Mouse (Mus musculus) left cerebral cortex, adult 8-10 months (tissue): Measurements from ENCODE around the gene Prkag2. TPM values are rescaled to one million over a fixed set of nuclear protein-coding genes. Genes with fewer than 3 reads are reported as not detected.
A peak's percentile ranks its signal among the peaks of the same experiment; 100 is the strongest.
"Not testable (repeated sequence)": the region's sequence is repeated elsewhere in the genome, so short reads cannot be mapped to it uniquely, and the experiment has no call there.

Experiments
- DNase-seq, 2 experiments: peaks; one replicate each; pipeline ENCODE4 v3.0.0; 2022; ENCODE audit warnings: low spot score in 2 of 2
- total RNA-seq, 4 experiments: library from RNA; stranded (reverse); gene quantifications; 2 replicates each; pipeline ENCODE4 v1.2.4; 2022

Gene Prkag2
- total RNA-seq, 4 experiments from 2014 or later: 108 to 122 (median 112) TPM

GRCm38 (mm10) chr5:24877836-24878624 is 222.4 kb downstream of the Prkag2 start:
- DNase-seq: no peak

GRCm38 (mm10) chr5:24876653-24877052 is 223.8 kb downstream of the Prkag2 start:
- no peak for DNase-seq

GRCm38 (mm10) chr5:24874111-24874510 is 226.3 kb downstream of the Prkag2 start:
- DNase-seq: no peak

GRCm38 (mm10) chr5:24873221-24873620 is 227.2 kb downstream of the Prkag2 start:
- no peak for DNase-seq

DNA sequence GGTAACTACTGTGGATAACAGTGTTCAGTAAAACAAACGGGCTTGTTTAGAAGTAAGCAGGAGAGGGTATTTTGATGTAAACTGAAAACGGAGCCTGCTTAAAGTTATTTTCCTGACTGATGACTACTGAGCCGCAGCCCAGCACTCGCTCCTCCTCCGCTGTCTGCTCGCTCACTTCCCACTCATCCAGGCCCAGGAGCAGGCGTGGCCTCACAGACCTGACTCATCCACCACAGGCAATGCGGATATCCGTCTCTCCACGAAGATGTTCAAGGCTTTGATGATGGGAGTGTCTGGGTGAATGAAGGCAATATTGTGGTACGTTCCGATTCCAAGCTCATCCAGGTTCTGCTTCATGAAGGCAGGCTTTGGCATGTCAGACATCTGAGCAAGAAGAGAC is 229.2 kb downstream of the Prkag2 start:
- DNase-seq: peak in 1 of 2 experiments; percentile 68

GRCm38 (mm10) chr5:24869796-24870289 is 230.6 kb downstream of the Prkag2 start:
- no peak for DNase-seq

DNA sequence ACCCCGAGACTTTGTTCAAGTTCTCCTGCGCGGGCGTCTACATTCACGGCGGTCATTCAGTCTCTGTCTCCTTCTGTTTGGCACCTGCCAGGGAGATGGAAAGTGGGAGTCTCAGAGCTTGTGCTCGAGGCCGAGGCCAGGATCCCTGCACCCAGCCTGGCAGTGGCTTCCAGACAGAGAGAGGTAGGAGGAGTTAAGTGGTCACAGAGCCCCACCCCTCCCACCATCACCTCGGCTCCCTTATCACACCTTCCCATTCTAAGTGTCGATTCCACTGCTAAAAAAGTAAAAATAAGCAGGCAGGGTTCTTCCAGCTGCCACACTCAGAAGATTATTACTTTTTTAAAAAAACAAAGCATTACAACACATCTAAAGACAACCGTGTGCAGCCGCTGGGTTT is 236.6 kb downstream of the Prkag2 start:
- DNase-seq: no peak

- no peak for DNase-seq
These were observed 239.0 kb downstream of the Prkag2 start for GRCm38 (mm10) chr5:24861449-24861930.

- DNase-seq: peak; percentile 44 to 84
These were observed 239.6 kb downstream of the Prkag2 start for GRCm38 (mm10) chr5:24860635-24861448.

DNA sequence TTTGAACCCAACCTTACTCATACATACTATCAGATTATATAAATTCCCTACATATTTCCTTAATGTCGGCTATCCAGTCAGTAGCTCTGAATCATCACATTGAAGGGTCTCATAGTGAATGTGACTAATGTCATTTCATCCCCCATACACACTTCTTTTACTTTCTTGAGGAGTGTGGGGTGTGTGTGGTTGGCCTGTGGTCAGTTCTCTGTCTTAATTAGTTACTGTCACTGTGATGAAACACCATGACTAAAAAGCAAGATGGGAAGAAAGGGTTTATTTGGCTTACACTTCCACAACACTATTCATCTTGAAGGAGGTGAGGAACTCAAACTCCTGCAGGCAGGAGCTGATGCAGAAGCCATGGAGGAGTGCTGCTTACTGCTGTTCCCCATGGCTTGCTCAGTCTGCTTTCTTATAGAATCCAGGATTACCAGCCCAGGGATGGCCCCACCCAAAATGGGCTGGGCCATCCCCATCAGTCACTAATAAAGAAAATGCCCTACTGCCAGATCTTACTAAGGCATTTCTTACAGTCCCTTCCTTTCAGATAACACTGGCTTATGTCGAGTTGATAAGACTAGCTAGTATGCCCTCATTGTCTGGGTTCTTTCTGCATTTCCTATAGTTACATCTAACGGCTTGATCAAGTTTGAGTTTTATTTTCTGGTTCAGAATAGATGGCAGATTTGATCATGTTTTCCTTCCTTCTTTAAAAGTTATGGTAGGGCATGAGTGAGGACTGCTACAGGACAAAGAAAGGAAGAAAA is 240.5 kb downstream of the Prkag2 start:
- DNase-seq: no peak

DNA sequence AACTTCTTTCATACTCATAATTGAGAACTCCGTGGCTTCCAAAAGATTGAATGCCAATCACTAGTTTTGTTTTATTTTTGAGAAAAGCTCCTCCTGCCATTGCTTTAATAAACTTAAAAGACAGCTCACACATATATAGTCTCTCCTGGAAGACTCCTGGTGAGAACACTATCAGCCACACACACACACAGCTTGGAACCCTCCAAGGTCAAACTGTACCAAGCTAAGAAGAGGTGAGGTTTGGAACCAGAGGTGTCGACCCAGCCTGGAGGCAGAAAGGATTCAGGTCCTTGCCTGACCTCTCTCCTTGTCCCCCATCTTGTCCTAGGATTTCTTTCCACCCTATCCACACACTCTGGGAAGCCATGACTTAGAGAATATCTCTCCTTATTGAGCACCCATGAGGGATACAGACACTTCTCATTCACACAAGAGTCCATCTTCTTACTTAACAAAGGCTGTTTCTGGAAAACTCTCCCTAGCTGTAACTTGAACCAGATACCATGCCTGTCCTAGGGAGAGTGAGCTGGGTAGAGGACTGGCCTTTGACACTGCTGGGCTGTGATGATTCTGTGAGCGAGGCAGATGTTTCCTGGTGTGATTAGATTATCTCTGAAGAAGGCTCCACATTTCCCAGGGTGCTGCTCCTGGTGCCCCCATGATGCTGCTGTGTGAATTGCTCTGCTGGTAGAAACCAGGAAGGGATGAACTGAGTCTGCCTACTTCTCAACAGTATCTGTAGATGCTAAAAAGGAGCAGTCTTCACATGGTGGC is 245.4 kb downstream of the Prkag2 start:
- DNase-seq: no peak

DNA sequence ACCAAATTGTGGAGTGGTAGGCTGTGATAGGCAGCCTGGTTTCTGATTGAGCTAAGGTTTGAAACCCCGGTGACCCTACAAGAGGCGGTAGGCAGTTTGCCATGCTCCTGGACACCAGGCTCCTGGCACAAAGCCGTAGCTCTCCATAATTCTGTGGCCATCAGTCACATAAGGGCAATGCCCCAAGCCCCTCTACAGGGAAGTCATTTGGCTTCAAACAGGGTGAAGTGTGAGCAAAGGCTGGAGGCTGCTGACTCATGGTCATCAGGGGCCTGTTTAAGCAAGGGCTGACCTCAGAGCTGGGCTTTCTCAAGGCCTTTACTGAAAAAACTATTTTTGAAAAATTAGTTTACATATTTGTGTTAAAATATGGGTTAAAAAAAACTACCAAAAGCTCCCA is 246.2 kb downstream of the Prkag2 start:
- DNase-seq: no peak

DNA sequence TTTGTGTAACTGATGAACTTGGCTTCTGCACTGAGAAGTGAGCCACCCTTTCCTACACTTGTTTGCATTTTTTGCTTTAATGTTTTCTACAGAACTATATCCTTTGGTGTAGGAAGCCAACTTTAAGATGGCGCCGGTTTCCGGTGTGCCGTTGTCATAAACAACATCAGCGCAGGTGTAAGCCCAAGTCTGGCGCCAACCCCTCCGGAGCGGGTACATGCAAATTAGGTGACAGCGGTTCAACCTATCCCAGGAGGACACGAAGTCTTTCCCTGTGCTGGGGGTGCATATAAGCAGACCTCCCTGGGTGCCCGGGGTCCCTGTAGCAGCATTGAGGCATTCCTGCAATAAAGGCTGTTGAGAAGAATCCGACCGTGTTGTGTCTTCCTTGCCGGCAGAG is 252.2 kb downstream of the Prkag2 start:
- DNase-seq: not testable (repeated sequence)

- no peak for DNase-seq
These were observed 256.6 kb downstream of the Prkag2 start for GRCm38 (mm10) chr5:24843841-24844240.

- peak in 1 of 2 experiments; percentile 80 for DNase-seq
These were observed 257.4 kb downstream of the Prkag2 start for GRCm38 (mm10) chr5:24843103-24843475.

DNA sequence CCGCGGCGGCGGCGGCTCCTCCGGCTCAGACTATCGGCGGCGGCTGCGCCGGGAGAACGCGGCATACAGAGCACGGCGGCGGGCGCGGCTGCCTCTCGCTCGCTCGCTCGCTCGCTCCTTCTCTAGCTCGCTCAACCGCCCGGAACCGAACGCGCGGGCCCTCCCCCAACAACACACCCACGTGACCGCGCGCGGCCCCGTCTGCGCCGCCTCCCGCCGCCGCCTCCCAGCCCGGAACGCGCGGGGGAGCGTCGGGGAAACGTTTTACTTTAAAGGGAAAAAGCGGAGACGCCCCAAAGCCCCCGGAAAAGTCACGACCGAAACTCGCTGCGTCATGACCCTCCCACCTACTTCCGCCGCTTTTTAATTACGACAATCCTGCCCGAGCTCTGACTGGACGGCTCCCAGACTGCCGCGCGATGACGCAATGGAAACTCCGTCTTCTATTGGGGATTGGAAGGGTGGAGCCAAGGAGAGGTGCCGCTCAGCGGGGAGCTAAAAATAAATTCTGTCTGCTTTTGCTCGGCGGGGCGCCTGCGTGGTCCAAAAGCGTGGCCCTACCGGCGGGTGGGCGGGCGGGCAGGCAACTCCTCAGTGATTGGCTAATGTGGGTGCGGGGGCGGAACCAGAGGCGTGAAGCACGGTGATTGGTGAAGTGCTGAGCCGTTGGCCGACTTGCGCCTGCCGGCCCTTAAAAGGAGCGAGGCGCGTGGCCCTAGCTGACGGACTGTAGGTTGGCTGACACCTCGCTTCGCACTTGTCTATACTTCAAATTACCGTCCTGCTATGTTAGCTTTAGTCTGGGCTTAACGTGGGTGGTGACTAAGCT is 258.0 kb downstream of the Prkag2 start, which contains the start of gene Rheb:
Rheb (minus strand) TSS at position 351 of the 829 bp plus-strand sequence.
- DNase-seq: peak; percentile 94 to 99

DNA sequence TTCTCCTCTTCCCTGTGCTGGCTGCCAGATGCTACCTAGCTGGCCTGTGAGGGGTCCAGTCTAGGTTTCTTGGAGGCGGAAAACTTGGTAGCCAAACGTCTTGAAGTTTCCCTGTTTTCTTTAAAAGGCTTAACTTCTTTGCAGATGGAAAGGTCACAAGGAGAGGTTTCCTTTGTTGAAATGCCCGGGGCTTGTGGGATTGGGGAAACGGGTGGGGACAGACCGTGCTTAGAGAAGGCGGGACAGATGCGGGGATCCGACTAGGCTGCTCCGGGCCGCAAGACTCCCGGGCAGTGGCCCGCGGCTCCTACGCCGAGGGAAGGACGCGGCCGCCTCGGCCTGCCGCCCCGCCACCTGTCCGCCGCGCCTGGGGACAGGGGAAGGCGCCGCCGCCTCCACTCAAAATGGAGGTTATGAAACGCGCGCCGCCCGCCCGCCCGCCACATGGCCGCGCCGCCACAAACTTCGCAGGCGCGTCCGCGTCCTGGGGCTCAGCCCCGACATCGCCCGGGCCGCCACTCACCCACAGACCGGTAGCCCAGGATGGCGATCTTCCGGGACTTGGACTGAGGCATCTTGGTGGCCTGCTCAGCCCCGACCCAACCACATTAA is 258.7 kb downstream of the Prkag2 start:
- DNase-seq: peak; percentile 38 to 39

- DNase-seq: no peak
These were observed 259.4 kb downstream of the Prkag2 start for GRCm38 (mm10) chr5:24840975-24841431.

- no peak for DNase-seq
These were observed 266.0 kb downstream of the Prkag2 start for GRCm38 (mm10) chr5:24834491-24834890.
